Mouse (Mus musculus) adrenal gland, postnatal 4 days (tissue): ENCODE results near the gene Rps6ka3. TPM values are rescaled to one million over a fixed set of nuclear protein-coding genes. Genes with fewer than 3 reads are reported as not detected.

ENCODE experiments used
- DNase-seq, 2 experiments: peaks; one replicate each; pipeline ENCODE4 v3.0.0; 2021 to 2022; ENCODE audit warnings: low spot score in 2 of 2, mixed read lengths in 2 of 2
- total RNA-seq, 2 experiments: library from RNA; stranded (reverse); gene quantifications; 2 replicates each; pipeline ENCODE4 v1.2.3; 2021

Gene Rps6ka3
- total RNA-seq, 2 experiments from 2014 or later = 58.0 to 59.7 TPM

- DNase-seq = no peak
Observed at GRCm38 (mm10) chrX:159315293-159315692, 105.2 kb downstream of the Rps6ka3 start.

GRCm38 (mm10) chrX:159321342-159321741, 111.2 kb downstream of the Rps6ka3 start:
- peak; percentile 8 to 12 for DNase-seq

DNA sequence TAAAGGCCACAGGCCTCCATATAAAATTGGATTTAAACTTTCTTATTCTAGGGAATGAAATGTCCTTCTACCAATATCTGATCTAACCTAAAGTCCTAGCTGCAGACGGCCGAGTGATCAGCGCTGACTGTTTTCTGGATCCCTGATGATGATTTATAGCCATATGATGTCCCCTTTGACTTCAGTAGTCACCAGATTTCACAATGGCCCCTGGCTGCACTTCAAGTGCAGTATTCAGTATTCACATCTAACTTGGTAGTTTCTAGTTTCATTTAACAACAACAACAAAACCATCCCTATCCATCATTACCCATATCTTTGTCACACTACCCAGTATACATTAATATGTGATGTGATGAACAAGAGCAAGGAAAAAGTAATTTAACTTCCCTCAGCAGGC, 154.4 kb downstream of the Rps6ka3 start:
- DNase-seq = no peak

- peak; percentile 6 to 50 for DNase-seq
Observed at GRCm38 (mm10) chrX:159371831-159372752, 162.0 kb downstream of the Rps6ka3 start, which contains the start of gene Eif1ax. TSS of gene Eif1ax (plus strand) at chrX:159372178.

GRCm38 (mm10) chrX:159372753-159373144, 162.6 kb downstream of the Rps6ka3 start:
- no peak for DNase-seq

DNA sequence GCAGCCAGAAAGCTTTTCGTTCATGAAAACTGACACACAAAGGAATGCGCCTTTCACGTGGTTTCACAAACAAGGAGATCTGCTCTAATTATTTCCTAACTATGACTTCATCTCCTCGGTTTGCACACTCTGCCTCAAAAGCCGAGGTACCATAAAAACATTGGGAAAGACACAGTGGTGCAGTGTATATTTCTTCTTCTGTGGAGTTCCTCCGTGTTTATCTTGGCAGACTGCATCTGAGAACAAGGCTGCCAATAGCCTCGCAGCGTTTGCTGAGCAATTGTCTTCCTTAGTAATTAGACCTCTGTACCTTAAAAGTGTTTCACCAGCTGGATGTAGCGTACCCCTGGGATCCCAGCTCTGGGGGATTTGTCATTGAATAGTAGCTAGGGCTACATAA, 177.0 kb downstream of the Rps6ka3 start:
- DNase-seq = no peak

DNA sequence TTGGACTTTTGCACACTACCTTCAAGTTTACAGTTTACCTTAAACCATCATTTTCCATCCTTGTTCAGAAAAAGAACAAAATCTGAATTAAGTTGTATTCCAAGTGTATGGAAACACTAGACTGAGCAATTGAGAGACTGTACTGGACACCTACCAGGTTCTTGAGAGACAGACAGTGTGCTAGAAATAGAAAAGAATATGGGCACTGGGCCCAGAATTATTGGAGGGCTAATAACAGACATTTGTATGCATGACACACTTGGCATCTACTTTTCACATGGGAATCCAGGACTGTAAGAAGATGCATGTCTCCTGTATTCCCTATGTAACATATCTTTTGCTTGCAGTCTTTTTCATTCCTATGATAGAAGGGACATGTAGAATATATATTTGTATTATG, 178.8 kb downstream of the Rps6ka3 start:
- DNase-seq = no peak

GRCm38 (mm10) chrX:159390347-159390962, 180.3 kb downstream of the Rps6ka3 start:
- DNase-seq = no peak

DNA sequence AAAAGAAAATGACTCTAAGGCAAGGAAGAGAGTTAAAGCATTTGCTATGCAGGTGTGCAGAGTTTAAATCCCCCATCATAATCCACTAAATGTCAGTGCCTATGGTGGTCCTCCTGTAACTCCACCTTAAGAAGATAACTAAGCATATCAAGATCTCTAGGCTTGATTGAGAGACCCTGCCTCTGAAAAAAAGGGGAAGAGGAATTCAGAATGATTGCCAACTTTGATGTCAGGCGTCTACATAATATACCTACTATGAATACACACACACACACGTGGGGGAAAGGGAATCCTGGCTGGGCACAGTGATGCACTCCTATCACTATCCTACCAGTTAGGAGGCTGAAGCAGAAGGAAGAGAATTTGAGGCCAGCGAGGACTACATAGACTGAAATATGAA, 181.1 kb downstream of the Rps6ka3 start:
- DNase-seq = no peak

- DNase-seq = no peak
Observed at GRCm38 (mm10) chrX:159409253-159409652, 199.1 kb downstream of the Rps6ka3 start.

GRCm38 (mm10) chrX:159414130-159414828, 204.2 kb downstream of the Rps6ka3 start, which contains the start of gene Map7d2:
TSS of gene Map7d2 (plus strand) at chrX:159414572.
- DNase-seq = no peak

DNA sequence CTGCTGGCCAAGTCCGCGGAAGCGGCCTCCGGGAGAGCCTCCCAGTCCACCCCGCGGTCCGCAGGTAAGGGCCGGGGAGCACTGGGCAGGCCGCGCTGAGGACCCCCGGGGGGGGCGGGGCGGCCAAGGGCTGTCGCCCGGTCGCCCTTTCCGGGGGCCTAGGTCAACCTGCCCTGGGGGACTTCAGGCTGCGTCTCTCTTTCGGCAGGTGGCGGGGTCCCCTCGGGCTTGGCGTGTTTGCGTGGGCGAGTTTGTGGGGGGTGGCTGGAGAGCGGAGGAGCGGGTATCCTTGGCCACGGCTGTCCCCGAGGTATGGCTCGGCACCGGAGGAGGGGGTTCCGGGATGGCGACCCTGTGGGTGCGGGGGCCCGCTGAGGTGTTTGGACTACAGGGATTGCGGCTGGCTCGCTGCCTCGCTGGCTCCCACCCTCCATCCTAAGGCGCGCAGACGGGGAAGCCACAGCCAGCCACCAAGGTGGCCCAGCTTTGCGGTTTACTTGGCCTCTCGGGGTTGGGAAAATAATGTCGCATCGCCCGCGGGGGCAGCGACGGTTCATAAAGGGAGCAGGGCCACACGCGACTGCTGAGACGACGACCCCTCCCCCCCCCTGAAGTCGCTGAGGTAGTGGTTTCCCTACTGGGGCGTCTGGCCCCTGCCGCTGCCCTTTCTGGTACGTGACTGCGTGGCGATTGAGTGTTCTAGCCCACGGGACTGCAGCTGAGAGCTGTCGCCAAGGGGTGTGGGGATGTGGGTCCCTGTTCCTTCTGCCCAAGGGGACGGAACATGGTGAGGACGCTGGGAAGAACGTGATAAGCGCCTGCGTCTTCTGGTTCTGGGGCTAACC, 204.9 kb downstream of the Rps6ka3 start:
- no peak for DNase-seq

Other genes with a start within 250 kb of the Rps6ka3 start
- 100 to 1,000 TPM in 1 of 2 experiments, 10 to 100 TPM in 1; 98.6 to 105 TPM for gene Eif1ax, start 161.9 kb downstream of the Rps6ka3 start, total RNA-seq
- gene Map7d2, start 204.3 kb downstream of the Rps6ka3 start, total RNA-seq = 1 to 10 TPM; 3.2 to 3.8 TPM